9 mouse cellular contexts compared by ENCODE assay signal in genomic region chr7:30954971-30955520, GRCm38 (mm10). TPM values are rescaled to one million over a fixed set of nuclear protein-coding genes. Genes with fewer than 3 reads are reported as not detected.
DNase-seq lines count a peak whose midpoint lies in the region; ATAC-seq and TF ChIP-seq lines count a peak whose summit lies in the region.
"Had no signal": no experiment of that assay in that cellular context is flagged by ENCODE, and none has a peak within 500 bp of the region (broad histone marks: within the 10 kb centered on the region; RNA-seq: fewer than 3 reads in every experiment).

No protein-coding gene starts in this region.

- 87% methylated on average over 12 of the region's 12 CpGs for WGBS in forebrain, embryonic 14.5 days
- 86% methylated on average over 12 of the region's 12 CpGs for WGBS in liver, embryonic 12.5 days (ENCODE audit: insufficient replicate concordance)

- peak overlapping the region; percentile 100 for H3K27ac ChIP-seq in gastrocnemius, adult 2 months
- H3K27ac ChIP-seq in CH12.LX (ENCODE audit: insufficient read depth, low read depth), result no peak overlapping the region
- H3K27ac ChIP-seq in forebrain, embryonic 14.5 days (ENCODE audit: low read depth, low read length), result no peak overlapping the region
- H3K27ac ChIP-seq in liver, embryonic 12.5 days, result no peak overlapping the region

- H3K27me3 ChIP-seq in CH12.LX (replicated peaks), result no peaks in the 10 kb centered on the region
- no peaks in the 10 kb centered on the region for H3K27me3 ChIP-seq in forebrain, embryonic 14.5 days (replicated peaks; ENCODE audit: control insufficient read depth, insufficient read depth, low read length)
- H3K27me3 ChIP-seq in liver, embryonic 12.5 days (replicated peaks), result no peaks in the 10 kb centered on the region

- no peak; the same call in 1 of the 2 replicates for TF ChIP-seq EP300 in CH12.LX (IDR thresholded peaks at IDR 0.05; ENCODE audit: low read length)

- peak overlapping the region; percentile 48 for H3K4me2 ChIP-seq in CH12.LX (ENCODE audit: insufficient read depth, low read depth, poor library complexity, severe bottlenecking)
- H3K4me2 ChIP-seq in forebrain, embryonic 14.5 days (ENCODE audit: low read length), result peak overlapping the region; percentile 80
- H3K4me2 ChIP-seq in liver, embryonic 12.5 days, result peak overlapping the region; percentile 96

- H3K9me3 ChIP-seq in CH12.LX (replicated peaks; ENCODE audit: low read length), result no peaks in the 10 kb centered on the region
- H3K9me3 ChIP-seq in forebrain, embryonic 14.5 days (replicated peaks; ENCODE audit: control insufficient read depth, low read length), result no peaks in the 10 kb centered on the region
- no peaks in the 10 kb centered on the region for H3K9me3 ChIP-seq in liver, embryonic 12.5 days (replicated peaks)

- H3K4me3 ChIP-seq in gastrocnemius, adult 2 months, result peak overlapping the region; percentile 94
- peak overlapping the region; percentile 51 to 91 (median 88) for H3K4me3 ChIP-seq in CH12.LX (replicated peaks in 1 of 3; ENCODE audit: low read depth in 2 of 3, low read length in 2 of 3, poor library complexity in 1 of 3)
- H3K4me3 ChIP-seq in forebrain, embryonic 14.5 days (ENCODE audit: low read depth, low read length), result peak overlapping the region; percentile 92
- H3K4me3 ChIP-seq in liver, embryonic 12.5 days, result peak overlapping the region; percentile 99

- H3K4me1 ChIP-seq in CH12.LX (ENCODE audit: control insufficient read depth in 1 of 2, insufficient read depth in 2 of 2), result peaks cover 21 to 50% of the 10 kb centered on the region in 2 experiments
- H3K4me1 ChIP-seq in forebrain, embryonic 14.5 days (ENCODE audit: control insufficient read depth, insufficient read depth, low read length), result peaks cover 14% of the 10 kb centered on the region
- H3K4me1 ChIP-seq in liver, embryonic 12.5 days, result peaks cover 38% of the 10 kb centered on the region

- in situ Hi-C loops in CH12.LX (cut with MboI; ENCODE audit: low pct_ligation_motif_present, low pct_unique_long_range_greater_than_20kb, low sequenced_read_pairs), result no loop called here

- dilution Hi-C loops in CH12.LX (cut with MboI; ENCODE audit: extremely low pct_ligation_motif_present, extremely low pct_unique_long_range_greater_than_20kb, low sequenced_read_pairs), result no loop called here

- no peak for DNase-seq in gastrocnemius, adult 2 months
- DNase-seq in gastrocnemius, postnatal 36 days, result no peak
- peak; percentile 46 for DNase-seq in CH12.LX (ENCODE audit: extremely low read depth)
- no peak for DNase-seq in forebrain, embryonic 14.5 days (ENCODE audit: low spot score)
- no peak for DNase-seq in right cerebral cortex, adult 2 months (ENCODE audit: low spot score in 2 of 2)
- DNase-seq in ovary, adult 18-20 months (ENCODE audit: low spot score), result no peak
- DNase-seq: spleen, adult 18-20 months had no signal

- TF ChIP-seq CTCF in gastrocnemius, adult 2 months (IDR thresholded peaks at IDR 0.05), result no peak
- TF ChIP-seq CTCF in CH12.LX (conservative IDR thresholded peaks at IDR 0.05 in 1 of 2, IDR thresholded peaks at IDR 0.05 in 1 of 2; ENCODE audit: low read depth in 2 of 2, low read length in 2 of 2), result no peak

- intact Hi-C loops in gastrocnemius, adult 2 months (cut with DNase I), result loop anchor here (5.0 to 10.0 kb wide), 2 partner anchors 97 to 330 kb away; partner anchors contain the start of genes Cox6b1 and Fxyd7
- intact Hi-C loops in gastrocnemius, postnatal 36 days (cut with DNase I), result no loop called here

- TF ChIP-seq RAD21 in CH12.LX (IDR thresholded peaks at IDR 0.05; ENCODE audit: low read depth, low read length), result no peak

- no peak for TF ChIP-seq POLR2A in CH12.LX (IDR thresholded peaks at IDR 0.05; ENCODE audit: low read depth, low read length)

- peaks cover 41 to 67% of the 10 kb centered on the region in 2 experiments for H3K36me3 ChIP-seq in CH12.LX (replicated peaks in 1 of 2; ENCODE audit: control insufficient read depth in 1 of 2, insufficient read depth in 1 of 2, low read length in 1 of 2)
- peaks cover 58% of the 10 kb centered on the region for H3K36me3 ChIP-seq in forebrain, embryonic 14.5 days (ENCODE audit: control insufficient read depth, insufficient read depth, low read length)
- peaks cover 73% of the 10 kb centered on the region for H3K36me3 ChIP-seq in liver, embryonic 12.5 days

- no peak for ATAC-seq in forebrain, embryonic 14.5 days
- no peak for ATAC-seq in liver, embryonic 12.5 days
- ATAC-seq in activated CD4-positive, CD25-positive, alpha-beta regulatory T cell, adult 4 months, result no peak

- H3K79me2 ChIP-seq in CH12.LX (replicated peaks; ENCODE audit: control insufficient read depth, extremely low read depth, insufficient read depth, poor library complexity, severe bottlenecking), result no peaks in the 10 kb centered on the region; the same call in 1 of the 2 replicates

- H3K9ac ChIP-seq in CH12.LX (ENCODE audit: insufficient read depth, low read depth), result peak overlapping the region; percentile 100
- H3K9ac ChIP-seq in forebrain, embryonic 14.5 days (ENCODE audit: low read length), result peak overlapping the region; percentile 94; the same call in 1 of the 2 replicates
- peak overlapping the region; percentile 100; the same call in 1 of the 2 replicates for H3K9ac ChIP-seq in liver, embryonic 12.5 days

TF ChIP-seq in CH12.LX, 34 proteins besides CTCF, POLR2A, EP300 and RAD21:
- TF ChIP-seq TCF12 (IDR thresholded peaks at IDR 0.05; ENCODE audit: low read depth, low read length), result 0 out of 2 replicates have a peak, but pooled peaks have one; percentile 25
- no peak for TF ChIP-seq ELF1 (IDR thresholded peaks at IDR 0.05; ENCODE audit: low read depth, low read length)
TF ChIP-seq in CH12.LX: peak in this region for 1.

RNA-seq across cellular contexts. Expression of gene Usf2, which starts 1.6 kb away (rescaled TPM):
- 100 to 1,000 TPM in 1 of 2 experiments, 10 to 100 TPM in 1; 85.9 to 102 TPM for total RNA-seq in gastrocnemius, adult 2 months (2021)
- 10 to 100 TPM; 74.5 to 80.7 TPM for total RNA-seq in gastrocnemius, postnatal 36 days (2021)
- total RNA-seq in CH12.LX (2012; rRNA removed), result 42.0 and 47.9 TPM in 2 replicates
- total RNA-seq in CH12.LX (2014; rRNA removed), result 47.0 and 57.2 TPM in 2 replicates
- 102 and 103 TPM in 2 replicates for polyA plus RNA-seq in CH12.LX (2012; ENCODE audit: insufficient read length, low read depth)
- polyA plus RNA-seq in forebrain, embryonic 14.5 days (2014; fragmentation: Nextera tagmentation; extraction: Ambion mirVana), result 20.3 and 25.0 TPM in 2 replicates
- polyA plus RNA-seq in liver, embryonic 12.5 days (2016; fragmentation: Nextera tagmentation; extraction: Ambion mirVana), result 13.9 and 18.1 TPM in 2 replicates
- 10 to 100 TPM; 11.9 to 14.2 TPM for polyA plus RNA-seq in activated CD4-positive, CD25-positive, alpha-beta regulatory T cell, adult 4 months (2017; shearing (Covaris generic))

RNA-seq across cellular contexts. Expression of gene Hamp, which starts 11.2 kb away (rescaled TPM):
- total RNA-seq in gastrocnemius, adult 2 months (2021), result not detected
- total RNA-seq in gastrocnemius, postnatal 36 days (2021), result not detected
- not detected in 2 replicates for total RNA-seq in CH12.LX (2012; rRNA removed)
- total RNA-seq in CH12.LX (2014; rRNA removed), result not detected in 2 replicates
- not detected in 2 replicates for polyA plus RNA-seq in CH12.LX (2012; ENCODE audit: insufficient read length, low read depth)
- polyA plus RNA-seq in forebrain, embryonic 14.5 days (2014; fragmentation: Nextera tagmentation; extraction: Ambion mirVana), result not detected in 2 replicates
- polyA plus RNA-seq in liver, embryonic 12.5 days (2016; fragmentation: Nextera tagmentation; extraction: Ambion mirVana), result 0.38 TPM in 1 of 2 replicates, not detected in the other
- not detected for polyA plus RNA-seq in activated CD4-positive, CD25-positive, alpha-beta regulatory T cell, adult 4 months (2017; shearing (Covaris generic))

RNA-seq across cellular contexts. Expression of gene Lsr, which starts 18.2 kb away (rescaled TPM):
- under 1 TPM; 0.31 to 0.41 TPM for total RNA-seq in gastrocnemius, adult 2 months (2021)
- total RNA-seq in gastrocnemius, postnatal 36 days (2021), result under 1 TPM in 1 of 2 experiments, not detected in 1; 0.49 TPM
- total RNA-seq in CH12.LX (2012; rRNA removed) (0.08 and 0.13 TPM in 2 replicates), CH12.LX (2014; rRNA removed) (0.12 TPM in 1 of 2 replicates, not detected in the other)
- polyA plus RNA-seq in CH12.LX (2012; ENCODE audit: insufficient read length, low read depth), result not detected in 2 replicates
- polyA plus RNA-seq in forebrain, embryonic 14.5 days (2014; fragmentation: Nextera tagmentation; extraction: Ambion mirVana), result 16.8 and 19.2 TPM in 2 replicates
- polyA plus RNA-seq in liver, embryonic 12.5 days (2016; fragmentation: Nextera tagmentation; extraction: Ambion mirVana), result 27.3 and 28.2 TPM in 2 replicates
- 1 to 10 TPM; 1.6 to 2.6 TPM for polyA plus RNA-seq in activated CD4-positive, CD25-positive, alpha-beta regulatory T cell, adult 4 months (2017; shearing (Covaris generic))

RNA-seq across cellular contexts. Expression of gene Fam187b, which starts 18.5 kb away (rescaled TPM):
- not detected for total RNA-seq in gastrocnemius, adult 2 months (2021)
- not detected for total RNA-seq in gastrocnemius, postnatal 36 days (2021)
- total RNA-seq in CH12.LX (2012; rRNA removed) (not detected in 2 replicates), CH12.LX (2014; rRNA removed) (not detected in 2 replicates)
- not detected in 2 replicates for polyA plus RNA-seq in CH12.LX (2012; ENCODE audit: insufficient read length, low read depth)
- 0.20 and 0.35 TPM in 2 replicates for polyA plus RNA-seq in forebrain, embryonic 14.5 days (2014; fragmentation: Nextera tagmentation; extraction: Ambion mirVana)
- polyA plus RNA-seq in liver, embryonic 12.5 days (2016; fragmentation: Nextera tagmentation; extraction: Ambion mirVana), result 1.9 and 2.8 TPM in 2 replicates
- polyA plus RNA-seq in activated CD4-positive, CD25-positive, alpha-beta regulatory T cell, adult 4 months (2017; shearing (Covaris generic)), result under 1 TPM; 0.55 to 0.86 TPM

RNA-seq across cellular contexts. Expression of gene Hamp2, which starts 30.6 kb away (rescaled TPM):
- total RNA-seq in gastrocnemius, adult 2 months (2021), result not detected
- total RNA-seq in gastrocnemius, postnatal 36 days (2021), result not detected
- total RNA-seq in CH12.LX (2012; rRNA removed), result not detected in 2 replicates
- total RNA-seq in CH12.LX (2014; rRNA removed), result not detected in 2 replicates
- not detected in 2 replicates for polyA plus RNA-seq in CH12.LX (2012; ENCODE audit: insufficient read length, low read depth)
- not detected in 2 replicates for polyA plus RNA-seq in forebrain, embryonic 14.5 days (2014; fragmentation: Nextera tagmentation; extraction: Ambion mirVana)
- polyA plus RNA-seq in liver, embryonic 12.5 days (2016; fragmentation: Nextera tagmentation; extraction: Ambion mirVana), result not detected in 2 replicates
- polyA plus RNA-seq in activated CD4-positive, CD25-positive, alpha-beta regulatory T cell, adult 4 months (2017; shearing (Covaris generic)), result not detected
